Mouse (Mus musculus) bone marrow, adult 2 months (tissue): ENCODE measurements around the gene Ankrd28. TPM values are rescaled to one million over a fixed set of nuclear protein-coding genes. Genes with fewer than 3 reads are reported as not detected.
A peak's percentile ranks its signal among the peaks of the same experiment; 100 is the strongest.
"Not testable (repeated sequence)": the region's sequence is repeated elsewhere in the genome, so short reads cannot be mapped to it uniquely, and the experiment has no call there.

Experiments
- H3K27ac ChIP-seq: fragments of 200-500 bp; 2 replicates; pipeline ENCODE4 v1.5.1; 2012; ENCODE audit warnings: low read depth, mild to moderate bottlenecking, control low read depth, inconsistent platforms, low read length; ENCODE audit not compliant: control insufficient read depth, poor library complexity, insufficient read depth
- H3K4me1 ChIP-seq: fragments of 200-500 bp; 2 replicates; pipeline ENCODE4 v1.6.1; 2011; ENCODE audit warnings: low read length; ENCODE audit not compliant: control insufficient read depth, insufficient read depth
- H3K4me3 ChIP-seq: fragments of 200-500 bp; replicated peaks from 2 replicates; pipeline ENCODE3; 2011; ENCODE audit warnings: mild to moderate bottlenecking, low read depth, low read length, control low read depth; ENCODE audit not compliant: control insufficient read depth
- CTCF ChIP-seq: fragments of 200-500 bp; IDR thresholded peaks from 2 replicates; pipeline ENCODE4 v1.5.1; 2011; ENCODE audit warnings: low read length, control low read depth; ENCODE audit not compliant: control insufficient read depth, insufficient read depth
- POLR2A ChIP-seq: fragments of 200-500 bp; IDR thresholded peaks from 2 replicates; pipeline ENCODE4 v1.6.1; 2011; ENCODE audit warnings: low read depth, mild to moderate bottlenecking, control low read depth, low read length, borderline replicate concordance; ENCODE audit not compliant: control insufficient read depth
- WGBS: fragments of 180-500 bp; shearing (Covaris S2); methylation state at CpG from one replicate; pipeline ENCODE4 v1.1.7; 2018; 5-methylcytosine and 5-hydroxymethylcytosine counted together
- polyA plus RNA-seq: library from polyadenylated mRNA; stranded (reverse); fragments of >200 nt; gene quantifications from 2 replicates; pipeline ENCODE4 v1.2.4, GENCODE M21; 2011; ENCODE audit warnings: low replicate concordance; ENCODE audit not compliant: missing spikeins, insufficient read depth, insufficient read length

The Ankrd28 gene
- polyA plus RNA-seq = 13.4 and 20.6 TPM in 2 replicates

DNA sequence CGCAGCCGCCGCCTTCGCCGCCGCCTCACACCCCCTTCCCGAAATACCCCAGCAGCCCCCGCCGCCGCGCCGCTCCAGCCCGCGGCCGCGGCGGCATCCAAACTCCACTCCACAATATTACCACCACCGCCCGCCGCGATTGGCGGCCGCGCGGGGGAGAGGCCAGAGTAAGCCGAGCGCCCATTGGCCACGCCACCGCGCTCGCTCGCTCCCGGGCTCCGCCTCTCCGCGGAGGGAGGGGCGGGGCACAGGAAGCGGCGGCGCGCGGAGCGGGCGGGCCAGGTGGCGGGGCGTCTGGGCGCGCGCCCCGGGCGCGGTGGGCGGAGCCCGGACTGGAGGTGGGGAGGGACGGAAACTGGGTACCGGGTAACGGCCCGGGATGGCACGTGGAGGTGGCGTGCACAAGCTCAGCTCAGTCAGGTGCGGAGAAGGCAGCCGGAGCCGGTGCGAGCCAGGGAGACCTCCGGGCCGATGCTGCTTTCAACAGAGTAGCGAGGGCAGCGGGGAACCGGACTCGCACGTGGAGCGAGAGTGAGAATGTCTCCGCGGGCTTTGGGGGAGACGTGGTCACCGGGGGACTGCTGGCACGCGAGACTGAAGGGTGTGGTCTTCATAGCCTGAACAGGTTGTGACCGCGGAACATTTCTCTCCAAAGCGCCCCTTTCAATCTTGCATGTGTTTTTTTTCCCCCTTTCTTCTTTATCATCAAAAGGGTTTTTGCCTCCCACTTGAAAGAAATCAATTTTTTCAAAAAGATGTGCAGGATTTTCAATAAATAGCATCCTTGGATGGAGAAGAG is at the start of gene Ankrd28:
Ankrd28 (minus strand) TSS at position 81 of the 799 bp plus-strand sequence.
- TF ChIP-seq POLR2A (peak; percentile 43; the same call in 1 of the 2 replicates), CTCF (no peak)
- under 1% methylated on average over 79 of the region's 81 CpGs for WGBS
- H3K4me1 ChIP-seq = no peaks in the 10 kb centered on the region
- peak within 1 kb of the TSS; percentile 98 for H3K4me3 ChIP-seq
- H3K27ac ChIP-seq = peak within 1 kb of the TSS; percentile 79; the same call in 1 of the 2 replicates

DNA sequence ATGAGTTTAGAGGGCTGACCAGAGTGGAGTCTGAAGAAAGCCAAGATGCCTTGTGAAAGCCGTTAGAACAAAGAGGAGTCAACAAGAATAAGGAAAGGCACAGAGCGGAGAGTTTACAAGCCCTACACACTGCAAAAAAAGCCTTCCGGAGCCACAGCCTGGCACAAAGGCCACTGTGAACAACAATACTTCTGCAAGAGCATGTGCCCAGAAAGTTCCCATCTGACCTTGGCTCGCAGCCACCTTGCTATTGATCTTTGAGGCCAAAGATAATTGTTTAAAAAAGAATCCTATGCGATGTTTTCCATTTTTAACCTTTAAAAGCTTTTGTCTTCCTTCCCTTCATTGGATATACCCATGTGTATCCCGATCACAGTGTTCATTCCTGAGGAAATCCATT is 49.0 kb upstream of the Ankrd28 start:
- 79% methylated on average over 6 of the region's 6 CpGs for WGBS
- Histone ChIP-seq H3K4me1 (no peaks in the 10 kb centered on the region), H3K27ac (no peak overlapping the region), H3K4me3 (no peak overlapping the region)
- TF ChIP-seq POLR2A (no peak), CTCF (no peak)

DNA sequence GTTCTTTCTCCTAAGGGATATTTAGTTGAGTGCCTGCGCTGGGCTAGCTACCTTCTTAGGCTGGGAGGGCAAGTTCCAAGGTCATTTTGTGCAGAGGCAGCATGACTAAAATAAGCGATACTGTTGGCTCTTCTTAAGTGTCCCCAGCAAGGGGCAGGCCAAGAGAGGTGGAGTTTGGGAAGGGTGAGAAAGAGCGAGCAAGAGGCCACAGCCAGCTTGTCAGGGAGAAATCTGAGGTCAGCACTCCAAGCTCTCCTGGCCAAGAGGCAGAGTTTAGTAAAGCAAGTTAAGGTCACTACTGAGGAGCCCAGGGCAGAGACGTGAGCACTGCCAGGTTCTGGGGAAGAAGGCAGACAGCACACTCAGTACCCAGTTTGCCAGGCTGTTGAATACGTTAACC is 41.7 kb upstream of the Ankrd28 start:
- 80% methylated on average over 5 of the region's 5 CpGs for WGBS
- Histone ChIP-seq H3K27ac (no peak overlapping the region), H3K4me3 (no peak overlapping the region), H3K4me1 (no peaks in the 10 kb centered on the region)
- no peak for TF ChIP-seq POLR2A

DNA sequence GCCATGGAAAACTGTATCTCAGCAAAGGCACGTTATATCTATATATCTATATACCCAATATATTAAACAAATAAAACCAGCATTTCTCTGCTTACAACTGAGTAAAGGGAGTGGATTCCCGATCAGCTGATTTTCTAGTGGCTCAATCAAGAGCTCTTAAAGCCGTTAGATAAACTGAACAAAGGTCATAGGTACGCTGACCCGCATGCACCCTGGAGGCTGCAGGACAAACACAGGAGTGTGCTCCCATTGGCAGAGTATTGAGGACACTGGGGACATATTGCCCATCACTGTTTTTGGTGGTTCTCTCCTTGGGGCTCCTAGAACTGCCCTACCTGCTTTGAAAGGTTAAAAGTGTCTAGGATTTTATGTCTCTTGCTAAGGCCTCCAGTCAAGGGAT is 40.0 kb upstream of the Ankrd28 start:
- WGBS = 85% methylated on average over 5 of the region's 5 CpGs
- no peak for TF ChIP-seq POLR2A
- TF ChIP-seq CTCF = no peak

DNA sequence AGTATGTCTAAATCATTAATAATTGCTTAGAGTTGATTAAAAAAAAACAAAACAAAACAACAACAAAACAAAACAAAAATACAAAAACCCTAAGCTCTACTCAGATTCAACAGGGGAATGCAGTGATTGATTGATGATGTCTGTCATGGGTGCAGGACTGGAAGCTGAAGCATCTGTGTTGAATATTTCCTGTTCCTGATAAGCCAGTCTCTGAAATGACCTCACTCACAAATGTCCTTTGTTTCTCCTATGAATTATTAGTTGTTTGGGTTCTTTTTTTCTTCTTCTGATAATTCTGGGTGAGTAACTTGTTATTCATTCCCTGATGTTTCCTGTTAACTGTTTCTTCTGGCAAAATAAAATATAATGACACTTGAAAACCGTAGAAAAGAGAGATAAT is 38.1 kb upstream of the Ankrd28 start:
- Histone ChIP-seq H3K4me3 (no peak overlapping the region), H3K27ac (no peak overlapping the region), H3K4me1 (no peaks in the 10 kb centered on the region)
- TF ChIP-seq POLR2A (no peak), CTCF (no peak)
- 17% methylated on average over 1 of the region's 1 CpGs for WGBS

More for the DNA sequence above, 40.0 kb upstream of the Ankrd28 start:
- Histone ChIP-seq H3K4me1 (no peaks in the 10 kb centered on the region), H3K27ac (no peak overlapping the region), H3K4me3 (no peak overlapping the region)

DNA sequence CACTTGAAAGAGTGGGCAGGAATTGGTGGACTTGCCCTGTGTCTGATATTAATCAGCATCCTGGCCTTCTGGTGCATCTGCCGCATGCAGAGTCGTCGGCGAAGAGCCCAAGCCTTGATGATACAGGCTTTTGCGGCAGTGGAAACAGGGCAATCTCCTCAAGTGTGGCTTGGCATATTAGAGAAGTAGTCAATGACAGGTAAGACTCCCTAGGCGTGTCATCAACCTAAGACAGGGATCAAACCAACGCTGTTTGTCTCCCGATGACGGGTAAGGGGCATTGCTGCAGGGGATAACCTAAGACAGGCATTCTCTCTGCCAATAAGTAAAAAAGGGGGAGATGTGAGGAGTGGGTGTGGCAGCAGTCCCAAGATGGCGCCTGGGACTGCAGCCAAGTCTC is 35.9 kb upstream of the Ankrd28 start:
- H3K4me3 ChIP-seq, H3K4me1 ChIP-seq, H3K27ac ChIP-seq: not testable (repeated sequence)
- WGBS = 88% methylated on average over 10 of the region's 10 CpGs

DNA sequence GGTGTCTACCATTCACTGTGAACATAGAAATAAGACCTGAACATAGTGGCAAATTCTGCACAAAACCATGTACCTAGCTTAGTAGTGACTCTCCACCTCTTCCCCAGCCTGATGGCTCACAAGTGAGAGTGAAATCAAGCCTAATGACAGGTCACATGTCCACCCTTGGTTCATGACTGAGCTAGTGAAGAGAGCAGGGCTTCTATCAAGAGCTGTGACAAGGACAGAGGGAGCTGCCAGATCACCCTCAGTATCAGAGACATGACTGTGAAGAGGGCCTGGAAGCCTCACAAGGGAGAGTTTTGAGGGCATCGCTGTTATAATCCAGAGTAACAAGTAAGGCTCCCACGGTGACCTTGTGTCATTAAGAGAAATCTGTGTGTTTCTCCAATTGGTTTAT is 28.2 kb upstream of the Ankrd28 start:
- H3K4me1 ChIP-seq = no peaks in the 10 kb centered on the region
- no peak overlapping the region for H3K27ac ChIP-seq
- no peak overlapping the region for H3K4me3 ChIP-seq
- 83% methylated on average over 2 of the region's 2 CpGs for WGBS
- no peak for TF ChIP-seq CTCF
- TF ChIP-seq POLR2A = no peak

DNA sequence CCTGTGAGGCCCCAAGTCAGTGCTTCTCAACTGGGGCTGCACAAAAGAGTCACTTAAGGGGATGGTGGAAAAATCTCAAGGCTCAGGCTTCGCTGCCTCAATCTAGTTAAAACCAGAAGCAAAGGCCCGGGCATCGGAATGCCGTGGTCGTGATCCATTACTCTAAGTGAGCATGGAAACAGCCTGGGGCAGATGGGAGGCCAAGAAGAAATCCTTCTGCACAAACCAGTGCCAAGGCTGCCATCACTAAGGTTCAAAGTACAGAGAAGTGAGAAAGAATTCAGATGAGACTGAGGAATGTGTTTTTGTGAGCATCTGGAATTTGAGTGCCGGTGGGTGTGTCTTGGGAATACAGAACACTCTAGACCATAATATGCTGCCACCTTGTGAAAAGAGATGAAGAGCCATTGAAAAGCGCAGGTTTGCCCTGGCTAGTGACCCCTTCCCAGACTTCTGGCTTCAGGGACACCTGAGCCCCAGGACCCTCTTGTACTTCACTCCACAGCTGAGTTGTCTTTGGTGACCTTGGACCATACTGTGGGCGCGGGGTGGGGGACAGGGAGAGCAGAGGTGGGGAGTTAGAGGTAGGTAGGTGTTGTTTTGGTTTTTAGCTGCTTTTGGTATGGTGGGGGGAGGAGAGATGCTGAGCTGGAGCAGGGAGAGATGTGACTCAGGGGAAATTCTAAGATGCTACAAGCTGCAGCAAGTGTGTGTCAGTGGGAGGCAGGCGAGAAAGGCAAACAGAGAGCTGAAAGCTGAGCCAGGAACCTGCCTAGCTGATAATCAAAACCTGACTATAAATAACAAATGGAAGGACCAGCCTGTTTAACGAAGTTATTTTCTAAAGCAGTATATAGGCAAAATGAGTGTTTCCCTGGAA is 26.9 kb upstream of the Ankrd28 start:
- Histone ChIP-seq H3K27ac (no peak overlapping the region), H3K4me1 (no peaks in the 10 kb centered on the region), H3K4me3 (no peak overlapping the region)
- 77% methylated on average over 11 of the region's 11 CpGs for WGBS
- TF ChIP-seq CTCF (no peak), POLR2A (no peak)

DNA sequence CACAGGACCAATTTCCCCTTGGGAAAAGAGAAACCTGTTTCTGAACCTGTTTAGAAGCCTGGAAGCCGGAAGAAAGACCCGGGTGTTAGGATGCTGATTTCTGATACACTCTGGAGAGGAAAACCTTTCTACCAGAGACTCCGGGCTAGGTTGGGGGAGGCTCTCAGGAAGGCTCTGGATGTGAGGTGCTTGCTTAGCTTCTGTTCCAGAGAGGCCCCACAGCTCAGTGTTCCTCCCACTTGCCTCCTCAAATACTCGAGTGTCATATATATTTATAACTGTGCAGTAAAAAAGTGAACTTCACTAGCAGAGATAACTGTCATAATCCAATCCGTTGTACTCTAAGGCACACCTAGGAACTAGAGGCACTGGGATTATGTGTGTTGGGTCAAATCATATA is 25.6 kb upstream of the Ankrd28 start:
- Histone ChIP-seq H3K4me3 (no peak overlapping the region), H3K4me1 (no peaks in the 10 kb centered on the region), H3K27ac (no peak overlapping the region)
- WGBS = 62% methylated on average over 5 of the region's 5 CpGs
- TF ChIP-seq POLR2A (no peak), CTCF (no peak)
